Mouse (Mus musculus) heart, adult 2 months (tissue): ENCODE data around the gene Cdh18.

Experiments used
- EP300 ChIP-seq: fragments of 200-500 bp; IDR thresholded peaks from 2 replicates; pipeline ENCODE4 v1.6.1; 2011; ENCODE audit warnings: low read depth, low read length, control low read depth; ENCODE audit not compliant: insufficient read depth
- POLR2A ChIP-seq: fragments of 200-500 bp; IDR thresholded peaks from 2 replicates; pipeline ENCODE4 v1.6.1; 2011; ENCODE audit warnings: mild to moderate bottlenecking, low read depth, low read length, control low read depth; ENCODE audit not compliant: insufficient read depth

GRCm38 (mm10) chr15:22791791-22792190, 243.0 kb downstream of the Cdh18 start:
- TF ChIP-seq POLR2A = no peak
- no peak for TF ChIP-seq EP300
